Mouse (Mus musculus): ENCODE data around the gene Olfr204. TPM values are rescaled to one million over a fixed set of nuclear protein-coding genes. Genes with fewer than 3 reads are reported as not detected.

Olfr204 gene
- total RNA-seq (2023) = not detected in 4 replicates

DNA sequence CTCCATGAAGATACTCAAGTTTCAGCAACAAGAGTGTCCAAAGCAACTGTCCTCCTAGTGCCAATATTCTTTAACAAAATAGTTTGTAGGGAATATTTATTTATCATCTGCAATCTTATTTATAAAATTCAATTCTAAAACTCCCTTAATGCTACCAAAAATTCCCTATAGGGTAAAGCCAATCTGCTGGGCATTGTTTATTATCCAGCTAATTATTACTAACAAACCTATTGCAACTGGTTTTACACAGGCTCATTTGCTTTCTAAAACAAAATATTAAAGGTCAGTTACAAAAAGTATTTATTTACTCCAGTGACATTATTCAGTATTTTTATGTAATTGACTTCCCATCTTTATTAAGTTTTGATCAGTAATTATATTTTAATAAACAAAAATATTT is at the start of gene Olfr204:
Gene Olfr204, minus strand, starts transcription at position 101 of the 400 bp plus-strand sequence.

GRCm38 (mm10) chr16:59363893-59364292 is 45.8 kb upstream of the Olfr204 start, which contains the start of gene Olfr209:
TSS of gene Olfr209 (minus strand) at chr16:59363993.

DNA sequence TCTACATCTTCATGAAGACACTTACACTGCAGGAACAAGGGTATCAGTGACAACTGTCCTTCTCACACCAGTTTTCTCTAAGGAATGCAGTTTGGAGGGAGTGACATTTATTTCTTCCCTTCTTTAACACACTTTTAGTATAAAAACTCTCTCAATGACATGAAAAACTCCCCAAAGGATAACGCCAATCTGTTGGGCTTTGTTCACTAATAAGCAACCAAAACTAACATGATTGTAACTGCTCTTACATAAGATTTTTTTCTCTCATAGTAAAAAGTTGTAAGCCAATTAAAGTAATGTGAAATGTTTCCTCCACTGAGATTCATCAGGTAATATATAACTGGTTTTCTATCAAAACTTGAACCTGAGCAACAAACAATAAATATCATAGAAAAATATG is 31.1 kb upstream of the Olfr204 start, which contains the start of gene Olfr206:
Gene Olfr206, minus strand, starts transcription at position 101 of the 400 bp plus-strand sequence.

GRCm38 (mm10) chr16:59331038-59331437 is 13.0 kb upstream of the Olfr204 start, which contains the start of gene Olfr205:
TSS of gene Olfr205 (minus strand) at chr16:59331138.

GRCm38 (mm10) chr16:59298581-59298980 is 19.5 kb downstream of the Olfr204 start, which contains the start of gene Olfr203:
TSS of gene Olfr203 (plus strand) at chr16:59298881.

GRCm38 (mm10) chr16:59286693-59287092 is 31.4 kb downstream of the Olfr204 start, which contains the start of gene Olfr202:
TSS of gene Olfr202 (minus strand) at chr16:59286793.

GRCm38 (mm10) chr16:59272532-59272931 is 45.5 kb downstream of the Olfr204 start, which contains the start of gene Olfr201:
TSS of gene Olfr201 (minus strand) at chr16:59272632.

Other genes starting within 250 kb of the Olfr204 start
- gene Olfr190, start 240.2 kb downstream of the Olfr204 start, total RNA-seq (2023) = not detected in 4 replicates
- gene Olfr191, start 228.4 kb downstream of the Olfr204 start, total RNA-seq (2023) = not detected in 4 replicates
- not detected in 4 replicates for gene Olfr193, start 206.4 kb downstream of the Olfr204 start, total RNA-seq (2023)
- not detected in 4 replicates for gene Olfr194, start 197.2 kb downstream of the Olfr204 start, total RNA-seq (2023)
- not detected in 4 replicates for gene Olfr195, start 171.2 kb downstream of the Olfr204 start, total RNA-seq (2023)
- not detected in 4 replicates for gene Olfr196, start 147.8 kb downstream of the Olfr204 start, total RNA-seq (2023)
- not detected in 4 replicates for gene Olfr198, start 114.7 kb downstream of the Olfr204 start, total RNA-seq (2023)
- not detected in 4 replicates for gene Olfr199, start 98.5 kb downstream of the Olfr204 start, total RNA-seq (2023)
- not detected in 4 replicates for gene Olfr201, start 45.6 kb downstream of the Olfr204 start, total RNA-seq (2023)
- gene Olfr202, start 31.5 kb downstream of the Olfr204 start, total RNA-seq (2023) = not detected in 4 replicates
- not detected in 4 replicates for gene Olfr203, start 19.4 kb downstream of the Olfr204 start, total RNA-seq (2023)
- not detected in 4 replicates for gene Olfr205, start 12.9 kb upstream of the Olfr204 start, total RNA-seq (2023)
- gene Olfr206, start 31.0 kb upstream of the Olfr204 start, total RNA-seq (2023) = not detected in 4 replicates
- gene Olfr209, start 45.7 kb upstream of the Olfr204 start, total RNA-seq (2023) = not detected in 4 replicates
- not detected in 4 replicates for gene Gabrr3, start 89.1 kb upstream of the Olfr204 start, total RNA-seq (2023)
- gene Riox2, start 153.5 kb upstream of the Olfr204 start, total RNA-seq (2023) = 26.6 to 32.8 TPM (median 32.6 TPM) in 4 replicates

All from B cell, adult 62 days (primary cell).